Comparison of ENCODE assay signal across 15 mouse cellular contexts in the genomic region with DNA sequence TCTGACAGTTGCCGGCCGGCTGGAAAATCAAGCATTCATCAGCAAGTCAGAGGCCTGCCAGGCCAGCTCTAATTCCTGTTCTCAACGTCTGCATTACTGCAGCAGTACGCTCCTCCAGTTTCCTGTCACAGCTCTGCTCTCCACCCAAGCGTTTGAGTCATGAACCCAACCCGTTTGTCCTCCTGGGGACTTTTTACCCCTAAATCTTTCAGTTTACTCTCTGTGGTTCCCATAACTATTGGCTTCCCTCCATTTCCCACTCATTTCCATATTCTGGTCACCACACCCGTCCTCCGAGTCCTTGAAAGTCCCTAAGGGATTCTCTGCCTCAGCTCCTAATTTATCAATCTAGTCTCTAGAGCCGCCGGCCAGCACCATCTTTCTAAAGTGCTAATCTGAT. TPM values are rescaled to one million over a fixed set of nuclear protein-coding genes. Genes with fewer than 3 reads are reported as not detected.
DNase-seq lines count a peak whose midpoint lies in the region; ATAC-seq and TF ChIP-seq lines count a peak whose summit lies in the region.
"Had no signal": no experiment of that assay in that cellular context is flagged by ENCODE, and none has a peak within 500 bp of the region (broad histone marks: within the 10 kb centered on the region; RNA-seq: fewer than 3 reads in every experiment).

No protein-coding gene starts in this region.

- no peak for TF ChIP-seq EP300 in CH12.LX (IDR thresholded peaks at IDR 0.05; ENCODE audit: low read length)

- H3K9me3 ChIP-seq in kidney, postnatal 0 days (replicated peaks; ENCODE audit: low read length), result no peaks in the 10 kb centered on the region
- no peaks in the 10 kb centered on the region for H3K9me3 ChIP-seq in CH12.LX (replicated peaks; ENCODE audit: low read length)
- no peaks in the 10 kb centered on the region for H3K9me3 ChIP-seq in liver, embryonic 13.5 days (replicated peaks)
- no peaks in the 10 kb centered on the region for H3K9me3 ChIP-seq in hindbrain, embryonic 10.5 days
- H3K9me3 ChIP-seq: forebrain, embryonic 12.5 days; limb, embryonic 15.5 days; midbrain, embryonic 10.5 days had no signal

- dilution Hi-C loops in CH12.LX (cut with MboI; ENCODE audit: extremely low pct_ligation_motif_present, extremely low pct_unique_long_range_greater_than_20kb, low sequenced_read_pairs), result no loop called here

- intact Hi-C loops in gastrocnemius, postnatal 36 days (cut with DNase I), result no loop called here

- TF ChIP-seq CTCF in kidney, postnatal 0 days (IDR thresholded peaks at IDR 0.05; ENCODE audit: low read depth), result no peak
- no peak for TF ChIP-seq CTCF in kidney, adult 2 months (conservative IDR thresholded peaks at IDR 0.05; ENCODE audit: insufficient read depth, insufficient read length, low read depth, low read length)
- TF ChIP-seq CTCF in CH12.LX (conservative IDR thresholded peaks at IDR 0.05 in 1 of 2, IDR thresholded peaks at IDR 0.05 in 1 of 2; ENCODE audit: low read depth in 2 of 2, low read length in 2 of 2), result no peak

- TF ChIP-seq RAD21 in CH12.LX (IDR thresholded peaks at IDR 0.05; ENCODE audit: low read depth, low read length), result no peak

- no peaks in the 10 kb centered on the region for H3K27me3 ChIP-seq in kidney, postnatal 0 days (ENCODE audit: insufficient read depth, low read length)
- no peaks in the 10 kb centered on the region for H3K27me3 ChIP-seq in kidney, adult 2 months (replicated peaks; ENCODE audit: control insufficient read depth, insufficient read depth, low read length)
- no peaks in the 10 kb centered on the region for H3K27me3 ChIP-seq in CH12.LX (replicated peaks)
- no peaks in the 10 kb centered on the region for H3K27me3 ChIP-seq in liver, embryonic 13.5 days
- H3K27me3 ChIP-seq in hindbrain, embryonic 10.5 days (ENCODE audit: insufficient read depth, poor library complexity, severe bottlenecking), result no peaks in the 10 kb centered on the region; the same call in 1 of the 2 replicates
- H3K27me3 ChIP-seq: forebrain, embryonic 12.5 days; limb, embryonic 15.5 days had no signal

- TF ChIP-seq POLR2A in kidney, adult 2 months (IDR thresholded peaks at IDR 0.05; ENCODE audit: low read depth, low read length), result no peak
- TF ChIP-seq POLR2A in CH12.LX (IDR thresholded peaks at IDR 0.05; ENCODE audit: low read depth, low read length), result no peak

- H3K4me3 ChIP-seq in kidney, postnatal 0 days (replicated peaks; ENCODE audit: low read depth, low read length), result no peak overlapping the region
- H3K4me3 ChIP-seq in kidney, adult 2 months (ENCODE audit: insufficient read depth, low read depth, low read length), result no peak overlapping the region
- no peak overlapping the region for H3K4me3 ChIP-seq in CH12.LX (replicated peaks in 1 of 3; ENCODE audit: low read depth in 2 of 3, low read length in 2 of 3, poor library complexity in 1 of 3)
- H3K4me3 ChIP-seq in liver, embryonic 13.5 days (replicated peaks), result no peak overlapping the region
- no peak overlapping the region for H3K4me3 ChIP-seq in hindbrain, embryonic 10.5 days
- H3K4me3 ChIP-seq: forebrain, embryonic 12.5 days; limb, embryonic 15.5 days; midbrain, embryonic 10.5 days had no signal

- in situ Hi-C loops in CH12.LX (cut with MboI; ENCODE audit: low pct_ligation_motif_present, low pct_unique_long_range_greater_than_20kb, low sequenced_read_pairs), result no loop called here

- ATAC-seq in kidney, postnatal 0 days (replicated peaks; ENCODE audit: low FRiP score, low read depth), result no peak
- ATAC-seq in liver, embryonic 13.5 days (ENCODE audit: low read depth), result no peak

- no peaks in the 10 kb centered on the region for H3K36me3 ChIP-seq in kidney, postnatal 0 days (ENCODE audit: insufficient read depth, low read length)
- no peaks in the 10 kb centered on the region for H3K36me3 ChIP-seq in kidney, adult 2 months (ENCODE audit: control insufficient read depth, insufficient read depth, low read length)
- no peaks in the 10 kb centered on the region for H3K36me3 ChIP-seq in CH12.LX (replicated peaks in 1 of 2; ENCODE audit: control insufficient read depth in 1 of 2, insufficient read depth in 1 of 2, low read length in 1 of 2)
- no peaks in the 10 kb centered on the region for H3K36me3 ChIP-seq in liver, embryonic 13.5 days
- H3K36me3 ChIP-seq in hindbrain, embryonic 10.5 days, result no peaks in the 10 kb centered on the region
- H3K36me3 ChIP-seq: forebrain, embryonic 12.5 days; limb, embryonic 15.5 days; midbrain, embryonic 10.5 days had no signal

- H3K4me2 ChIP-seq in kidney, postnatal 0 days (ENCODE audit: low read length), result no peak overlapping the region
- no peak overlapping the region for H3K4me2 ChIP-seq in CH12.LX (ENCODE audit: insufficient read depth, low read depth, poor library complexity, severe bottlenecking)
- no peak overlapping the region for H3K4me2 ChIP-seq in liver, embryonic 13.5 days
- H3K4me2 ChIP-seq: forebrain, embryonic 12.5 days; hindbrain, embryonic 14.5 days; limb, embryonic 15.5 days had no signal

- H3K9ac ChIP-seq in kidney, postnatal 0 days (ENCODE audit: low read depth, low read length), result no peak overlapping the region
- H3K9ac ChIP-seq in CH12.LX (ENCODE audit: insufficient read depth, low read depth), result no peak overlapping the region
- no peak overlapping the region for H3K9ac ChIP-seq in liver, embryonic 13.5 days
- H3K9ac ChIP-seq: forebrain, embryonic 12.5 days; hindbrain, embryonic 14.5 days; limb, embryonic 15.5 days had no signal

- 12% methylated on average over 10 of the region's 10 CpGs for WGBS in kidney, postnatal 0 days
- 35% methylated on average over 10 of the region's 10 CpGs for WGBS in kidney, adult 2 months
- WGBS in liver, embryonic 13.5 days (ENCODE audit: insufficient replicate concordance), result 40% methylated on average over 10 of the region's 10 CpGs
- 79% methylated on average over 10 of the region's 10 CpGs for WGBS in hindbrain, embryonic 10.5 days

- DNase-seq in gastrocnemius, postnatal 25 days, result peak; percentile 7
- DNase-seq in gastrocnemius, postnatal 36 days, result no peak
- DNase-seq in kidney, postnatal 0 days (ENCODE audit: low spot score), result peak; percentile 75
- no peak for DNase-seq in kidney, adult 2 months
- DNase-seq in CH12.LX (ENCODE audit: extremely low read depth), result peak; percentile 48
- DNase-seq in liver, embryonic 13.5 days, result no peak
- no peak for DNase-seq in hindbrain, embryonic 10.5 days (ENCODE audit: low spot score)
- DNase-seq in right cerebral cortex, postnatal 10 days (ENCODE audit: low spot score in 2 of 2), result no peak
- DNase-seq: cerebellum, adult 2 months; kidney, postnatal 14 days had no signal

- no peaks in the 10 kb centered on the region; the same call in 1 of the 2 replicates for H3K4me1 ChIP-seq in kidney, postnatal 0 days (replicated peaks; ENCODE audit: insufficient read depth, low read length)
- H3K4me1 ChIP-seq in kidney, adult 2 months (ENCODE audit: control insufficient read depth, insufficient read depth, low read length), result no peaks in the 10 kb centered on the region
- peaks cover 2 to 14% of the 10 kb centered on the region in 2 experiments; a peak in 2 of 4 replicates for H3K4me1 ChIP-seq in CH12.LX (ENCODE audit: control insufficient read depth in 1 of 2, insufficient read depth in 2 of 2)
- H3K4me1 ChIP-seq in liver, embryonic 13.5 days (replicated peaks), result peaks cover 23% of the 10 kb centered on the region
- H3K4me1 ChIP-seq in hindbrain, embryonic 10.5 days (replicated peaks), result no peaks in the 10 kb centered on the region
- H3K4me1 ChIP-seq: forebrain, embryonic 12.5 days had no signal

- H3K27ac ChIP-seq in kidney, postnatal 0 days, result no peak overlapping the region
- H3K27ac ChIP-seq in kidney, adult 2 months (ENCODE audit: insufficient read depth, low read depth, low read length), result no peak overlapping the region
- H3K27ac ChIP-seq in CH12.LX (ENCODE audit: insufficient read depth, low read depth), result no peak overlapping the region
- peak overlapping the region; percentile 72 for H3K27ac ChIP-seq in liver, embryonic 13.5 days
- H3K27ac ChIP-seq in hindbrain, embryonic 10.5 days, result no peak overlapping the region
- H3K27ac ChIP-seq: forebrain, embryonic 12.5 days; hindbrain, embryonic 14.5 days; limb, embryonic 15.5 days; macrophage; midbrain, embryonic 10.5 days had no signal

- H3K79me2 ChIP-seq in CH12.LX (replicated peaks; ENCODE audit: control insufficient read depth, extremely low read depth, insufficient read depth, poor library complexity, severe bottlenecking), result no peaks in the 10 kb centered on the region

TF ChIP-seq in CH12.LX, 34 proteins besides CTCF, POLR2A, EP300 and RAD21 (continues in another document):
- no peak for TF ChIP-seq MAX (IDR thresholded peaks at IDR 0.05; ENCODE audit: low read length)
- no peak for TF ChIP-seq E2F4 (IDR thresholded peaks at IDR 0.05; ENCODE audit: insufficient replicate concordance, low read depth, low read length)
- no peak for TF ChIP-seq POLR2AphosphoS2 (IDR thresholded peaks at IDR 0.05; ENCODE audit: low read depth, low read length)
- no peak for TF ChIP-seq IRF4 (IDR thresholded peaks at IDR 0.05; ENCODE audit: low read depth, low read length)
- no peak for TF ChIP-seq JUND (conservative IDR thresholded peaks at IDR 0.05; ENCODE audit: low read depth, low read length)
- TF ChIP-seq ZKSCAN1 (IDR thresholded peaks at IDR 0.05; ENCODE audit: borderline replicate concordance, low read depth, low read length), result no peak
- TF ChIP-seq CHD2 (IDR thresholded peaks at IDR 0.05; ENCODE audit: low read length), result no peak
- TF ChIP-seq KAT2A (IDR thresholded peaks at IDR 0.05; ENCODE audit: insufficient replicate concordance, low read length), result no peak
- no peak for TF ChIP-seq CHD1 (IDR thresholded peaks at IDR 0.05; ENCODE audit: low read depth, low read length)
- TF ChIP-seq MXI1 (IDR thresholded peaks at IDR 0.05; ENCODE audit: low read depth, low read length), result no peak
- TF ChIP-seq HCFC1 (IDR thresholded peaks at IDR 0.05; ENCODE audit: low read depth, low read length), result no peak
- TF ChIP-seq SMC3 (IDR thresholded peaks at IDR 0.05; ENCODE audit: low read depth, low read length), result no peak
- no peak for TF ChIP-seq ZNF384 (IDR thresholded peaks at IDR 0.05; ENCODE audit: low read depth, low read length)
- no peak for TF ChIP-seq ETS1 (conservative IDR thresholded peaks at IDR 0.05; ENCODE audit: low read depth, low read length)
- TF ChIP-seq JUN (IDR thresholded peaks at IDR 0.05; ENCODE audit: insufficient read depth, low read depth, low read length), result no peak
- TF ChIP-seq USF2 (conservative IDR thresholded peaks at IDR 0.05; ENCODE audit: low read depth, low read length), result no peak

RNA-seq across cellular contexts. Expression of a gene that starts 42.8 kb away (rescaled TPM):
- under 1 TPM; 0.49 to 0.67 TPM for total RNA-seq in gastrocnemius, postnatal 25 days (2021)
- under 1 TPM; 0.30 to 0.43 TPM for total RNA-seq in gastrocnemius, postnatal 36 days (2021)
- polyA plus RNA-seq in kidney, postnatal 0 days (2015; fragmentation: Nextera tagmentation; extraction: Ambion mirVana), result 25.7 and 27.1 TPM in 2 replicates
- 6.7 and 7.2 TPM in 2 replicates for polyA plus RNA-seq in kidney, adult 2 months (2012; rRNA removed)
- total RNA-seq in CH12.LX (2012; rRNA removed), result 2.0 TPM in 2 replicates
- total RNA-seq in CH12.LX (2014; rRNA removed), result 1.9 and 2.0 TPM in 2 replicates
- polyA plus RNA-seq in CH12.LX (2012; ENCODE audit: insufficient read length, low read depth), result 0.61 and 1.1 TPM in 2 replicates
- 12.6 and 17.3 TPM in 2 replicates for polyA plus RNA-seq in liver, embryonic 13.5 days (2015; fragmentation: Nextera tagmentation; extraction: Ambion mirVana)
- 13.1 and 13.4 TPM in 2 replicates for polyA plus RNA-seq in hindbrain, embryonic 10.5 days (2016; fragmentation: Nextera tagmentation; extraction: Ambion mirVana)

Comparison
In these comparisons a context has a peak if more than half of its experiments do, and no peak if none do; other contexts are left out.
1. DNase-seq: peak in gastrocnemius, postnatal 25 days (single experiment), kidney, postnatal 0 days (single experiment) and CH12.LX (single experiment); none in gastrocnemius, postnatal 36 days (0 of 2), kidney, adult 2 months (single experiment), liver, embryonic 13.5 days (single experiment), hindbrain, embryonic 10.5 days (single experiment) and right cerebral cortex, postnatal 10 days (0 of 2).